Mouse (Mus musculus) left cerebral cortex, adult 9 months (tissue): Measurements from ENCODE around the gene Mrpl37.

Experiments used
- DNase-seq, 2 experiments: peaks; one replicate each; pipeline ENCODE4 v3.0.0; 2022; ENCODE audit warnings: low spot score in 2 of 2

Mrpl37 gene

GRCm38 (mm10) chr4:107067151-107067840 lies 628 bp upstream of the Mrpl37 start:
- no peak for DNase-seq

- no peak for DNase-seq
These were observed 2.1 kb downstream of the Mrpl37 start for GRCm38 (mm10) chr4:107064394-107065098.

- DNase-seq: no peak
These were observed 3.5 kb downstream of the Mrpl37 start for GRCm38 (mm10) chr4:107063214-107063613.

- no peak for DNase-seq
These were observed 5.1 kb downstream of the Mrpl37 start for GRCm38 (mm10) chr4:107061560-107061959.

- DNase-seq: no peak
These were observed 7.9 kb downstream of the Mrpl37 start for GRCm38 (mm10) chr4:107058781-107059180.

- DNase-seq: no peak
These were observed 8.3 kb downstream of the Mrpl37 start for GRCm38 (mm10) chr4:107058346-107058745.

GRCm38 (mm10) chr4:107056088-107056487 lies 10.6 kb downstream of the Mrpl37 start:
- no peak for DNase-seq

- no peak for DNase-seq
These were observed 13.6 kb downstream of the Mrpl37 start for GRCm38 (mm10) chr4:107052962-107053553.

GRCm38 (mm10) chr4:107051889-107052288 lies 14.8 kb downstream of the Mrpl37 start:
- DNase-seq: no peak

- DNase-seq: no peak
These were observed 18.0 kb downstream of the Mrpl37 start for GRCm38 (mm10) chr4:107048568-107049162.

GRCm38 (mm10) chr4:107047806-107048205 lies 18.9 kb downstream of the Mrpl37 start:
- DNase-seq: no peak

- no peak for DNase-seq
These were observed 21.5 kb downstream of the Mrpl37 start for GRCm38 (mm10) chr4:107045188-107045587.

- no peak for DNase-seq
These were observed 24.4 kb downstream of the Mrpl37 start for GRCm38 (mm10) chr4:107042304-107042703.

- DNase-seq: no peak
These were observed 27.4 kb downstream of the Mrpl37 start for GRCm38 (mm10) chr4:107039270-107039669.

GRCm38 (mm10) chr4:107038303-107038702 lies 28.4 kb downstream of the Mrpl37 start:
- DNase-seq: peak in 1 of 2 experiments; percentile 45

GRCm38 (mm10) chr4:107036985-107037384 lies 29.7 kb downstream of the Mrpl37 start:
- no peak for DNase-seq

- DNase-seq: no peak
These were observed 31.0 kb downstream of the Mrpl37 start for GRCm38 (mm10) chr4:107035689-107036088.

- no peak for DNase-seq
These were observed 40.2 kb downstream of the Mrpl37 start for GRCm38 (mm10) chr4:107026451-107026850.

- DNase-seq: no peak
These were observed 41.3 kb downstream of the Mrpl37 start for GRCm38 (mm10) chr4:107025369-107025768.

GRCm38 (mm10) chr4:107024899-107025298 lies 41.8 kb downstream of the Mrpl37 start:
- DNase-seq: no peak

- no peak for DNase-seq
These were observed 45.2 kb downstream of the Mrpl37 start for GRCm38 (mm10) chr4:107021464-107021863.

- no peak for DNase-seq
These were observed 46.2 kb downstream of the Mrpl37 start for GRCm38 (mm10) chr4:107020287-107021000.
